Mouse (Mus musculus): ENCODE measurements at regions not wholly inside any gene's neighbourhood (a gene's known extent, or its start where the extent isn't known, plus 50 kb on each side); places are given as distances from the start of the nearest gene placed in this dataset.

DNA sequence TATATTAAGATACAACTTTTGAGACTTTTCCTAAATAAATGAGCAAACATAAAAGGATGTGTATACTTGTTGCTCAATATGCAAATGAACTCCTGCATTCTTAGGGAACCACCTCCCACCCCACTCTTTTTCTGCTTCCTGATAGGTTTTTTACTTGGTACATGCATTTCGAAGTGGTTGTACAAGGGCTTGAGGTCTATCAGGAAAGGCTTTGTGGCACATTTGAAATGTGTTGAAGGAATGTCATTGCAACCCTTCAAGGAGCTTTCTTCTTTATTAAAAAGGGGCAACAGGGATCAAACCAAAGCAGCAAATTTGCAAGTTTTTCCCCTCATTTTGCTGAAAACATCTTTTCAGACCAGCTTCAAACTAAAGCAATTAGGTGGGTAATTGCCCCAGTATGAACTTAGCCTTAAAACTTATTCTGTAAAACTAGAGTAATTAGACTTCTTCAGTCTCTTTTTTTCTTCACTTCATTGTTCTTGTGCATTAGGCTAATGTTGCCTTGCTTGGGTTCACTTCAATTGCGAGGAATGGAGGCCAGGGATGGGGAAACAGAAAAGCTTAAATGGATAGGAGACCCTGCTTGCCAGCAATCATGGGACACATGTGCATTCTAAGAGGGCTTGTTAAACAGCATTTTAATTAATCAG is 96.1 kb upstream of the Igbp1b start:
- Histone ChIP-seq H3K27ac (no peak overlapping the region), H3K27me3 (ENCODE audit: control insufficient read depth, insufficient read depth, low read length) (no peaks in the 10 kb centered on the region), H3K9ac (no peak overlapping the region), H3K4me2 (replicated peaks) (no peak overlapping the region), H3K4me1 (replicated peaks; ENCODE audit: control insufficient read depth, insufficient read depth, low read length) (no peaks in the 10 kb centered on the region), H3K36me3 (replicated peaks; ENCODE audit: control insufficient read depth, insufficient read depth) (no peaks in the 10 kb centered on the region), H3K4me3 (replicated peaks; ENCODE audit: low read length) (no peak overlapping the region), H3K9me3 (ENCODE audit: control insufficient read depth, low read length) (no peaks in the 10 kb centered on the region)
- no peak for DNase-seq (ENCODE audit: low spot score)
- 53% methylated on average over 2 of the region's 2 CpGs for WGBS
- no peak for ATAC-seq (ENCODE audit: low FRiP score)

DNA sequence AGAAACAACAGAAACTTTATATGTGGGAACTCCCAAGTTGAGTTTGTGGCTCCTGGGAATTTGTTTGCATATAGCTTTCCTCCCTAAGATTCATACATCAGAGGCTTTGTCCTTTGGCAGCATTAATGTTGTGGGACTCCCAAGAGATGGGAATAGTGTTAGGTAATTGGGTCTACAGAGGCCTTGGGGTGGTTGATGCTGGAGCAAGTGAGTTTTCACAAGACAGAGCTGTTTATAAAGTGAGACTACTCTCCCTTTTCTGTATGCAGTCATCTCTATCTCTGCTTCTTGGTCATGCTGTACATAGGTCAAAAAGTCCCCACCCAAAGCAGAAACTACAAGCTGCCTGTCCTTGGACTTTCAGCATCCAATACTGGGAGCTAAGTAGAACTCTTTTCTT is 59.4 kb upstream of the Igbp1b start:
- Histone ChIP-seq H3K4me3 (replicated peaks; ENCODE audit: low read length) (no peak overlapping the region), H3K4me2 (replicated peaks) (no peak overlapping the region), H3K36me3 (replicated peaks; ENCODE audit: control insufficient read depth, insufficient read depth) (no peaks in the 10 kb centered on the region), H3K27me3 (ENCODE audit: control insufficient read depth, insufficient read depth, low read length) (no peaks in the 10 kb centered on the region), H3K4me1 (replicated peaks; ENCODE audit: control insufficient read depth, insufficient read depth, low read length) (no peaks in the 10 kb centered on the region), H3K27ac (no peak overlapping the region), H3K9me3 (ENCODE audit: control insufficient read depth, low read length) (no peaks in the 10 kb centered on the region), H3K9ac (no peak overlapping the region)
- DNase-seq (ENCODE audit: low spot score) (no peak), ATAC-seq (ENCODE audit: low FRiP score) (no peak)

Data from hindbrain, embryonic 14.5 days (tissue).